8 mouse cellular contexts compared by ENCODE assay signal in genomic region chr4:147808483-147808882, GRCm38 (mm10). TPM values are rescaled to one million over a fixed set of nuclear protein-coding genes. Genes with fewer than 3 reads are reported as not detected.
DNase-seq lines count a peak whose midpoint lies in the region; ATAC-seq and TF ChIP-seq lines count a peak whose summit lies in the region.
"Not testable (repeated sequence)": the region's sequence is repeated elsewhere in the genome, so short reads cannot be mapped to it uniquely, and the experiment has no call there.

No protein-coding gene starts in this region.

- peak; percentile 92 for DNase-seq in CH12.LX (ENCODE audit: extremely low read depth)
- not testable (repeated sequence) for DNase-seq in embryonic facial prominence, embryonic 10.5 days (ENCODE audit: low spot score); forebrain, postnatal 0 days; hindbrain, embryonic 14.5 days (ENCODE audit: low spot score); kidney, postnatal 0 days (ENCODE audit: low spot score)
- peak; percentile 70 for DNase-seq in splenic B cell, adult 2 months (ENCODE audit: low read depth, low spot score)

- dilution Hi-C loops in CH12.LX (cut with MboI; ENCODE audit: extremely low pct_ligation_motif_present, extremely low pct_unique_long_range_greater_than_20kb, low sequenced_read_pairs): not testable (repeated sequence)

- WGBS in embryonic facial prominence, embryonic 10.5 days: 79% methylated on average over 4 of the region's 4 CpGs
- WGBS in forebrain, postnatal 0 days: 78% methylated on average over 4 of the region's 4 CpGs
- WGBS in hindbrain, embryonic 14.5 days: 78% methylated on average over 4 of the region's 4 CpGs
- 49% methylated on average over 4 of the region's 4 CpGs for WGBS in kidney, postnatal 0 days
- 61% methylated on average over 4 of the region's 4 CpGs for WGBS in liver, embryonic 16.5 days (ENCODE audit: insufficient replicate concordance)
- 84% methylated on average over 4 of the region's 4 CpGs for WGBS in midbrain, embryonic 12.5 days

- H3K9me3 ChIP-seq in CH12.LX (replicated peaks; ENCODE audit: low read length); embryonic facial prominence, embryonic 10.5 days; forebrain, postnatal 0 days (ENCODE audit: low read length); hindbrain, embryonic 14.5 days (ENCODE audit: control insufficient read depth, low read length); kidney, postnatal 0 days (replicated peaks; ENCODE audit: low read length); liver, embryonic 16.5 days (replicated peaks; ENCODE audit: control insufficient read depth, low read length); midbrain, embryonic 12.5 days: not testable (repeated sequence)

- not testable (repeated sequence) for H3K27me3 ChIP-seq in CH12.LX (replicated peaks); embryonic facial prominence, embryonic 10.5 days (replicated peaks; ENCODE audit: low read depth, poor library complexity, severe bottlenecking); forebrain, postnatal 0 days (ENCODE audit: insufficient read depth, low read length); hindbrain, embryonic 14.5 days (ENCODE audit: control insufficient read depth, insufficient read depth, low read length); kidney, postnatal 0 days (ENCODE audit: insufficient read depth, low read length); liver, embryonic 16.5 days (ENCODE audit: control insufficient read depth, insufficient read depth, low read depth, low read length); midbrain, embryonic 12.5 days; splenic B cell, adult 2 months (ENCODE audit: control insufficient read depth, insufficient read depth, low read length, poor library complexity, severe bottlenecking)

- peak overlapping the region; percentile 83 for H3K4me2 ChIP-seq in CH12.LX (ENCODE audit: insufficient read depth, low read depth, poor library complexity, severe bottlenecking)
- peak overlapping the region; percentile 63; the same call in 1 of the 2 replicates for H3K4me2 ChIP-seq in forebrain, postnatal 0 days (ENCODE audit: low read depth)
- peak overlapping the region; percentile 64; the same call in 1 of the 2 replicates for H3K4me2 ChIP-seq in hindbrain, embryonic 14.5 days (replicated peaks)
- peak overlapping the region; percentile 69 for H3K4me2 ChIP-seq in kidney, postnatal 0 days (ENCODE audit: low read length)
- H3K4me2 ChIP-seq in liver, embryonic 16.5 days (ENCODE audit: low read depth, low read length): peak overlapping the region; percentile 68
- H3K4me2 ChIP-seq in midbrain, embryonic 12.5 days (replicated peaks): peak overlapping the region; percentile 69; the same call in 1 of the 2 replicates

- TF ChIP-seq RAD21 in CH12.LX (IDR thresholded peaks at IDR 0.05; ENCODE audit: low read depth, low read length): not testable (repeated sequence)

- H3K27ac ChIP-seq in CH12.LX (ENCODE audit: insufficient read depth, low read depth): peak overlapping the region; percentile 50; the same call in 1 of the 2 replicates
- not testable (repeated sequence) for H3K27ac ChIP-seq in embryonic facial prominence, embryonic 10.5 days (replicated peaks); forebrain, postnatal 0 days (ENCODE audit: low read depth, low read length); hindbrain, embryonic 14.5 days; kidney, postnatal 0 days; liver, embryonic 16.5 days (ENCODE audit: low read length); midbrain, embryonic 12.5 days (replicated peaks)

- in situ Hi-C loops in CH12.LX (cut with MboI; ENCODE audit: low pct_ligation_motif_present, low pct_unique_long_range_greater_than_20kb, low sequenced_read_pairs): not testable (repeated sequence)

- peak overlapping the region; percentile 47 to 97 (median 67) for H3K4me3 ChIP-seq in CH12.LX (replicated peaks in 1 of 3; ENCODE audit: low read depth in 2 of 3, low read length in 2 of 3, poor library complexity in 1 of 3)
- H3K4me3 ChIP-seq in embryonic facial prominence, embryonic 10.5 days: peak overlapping the region; percentile 65; the same call in 1 of the 2 replicates
- not testable (repeated sequence) for H3K4me3 ChIP-seq in forebrain, postnatal 0 days (ENCODE audit: low read depth, low read length); hindbrain, embryonic 14.5 days (replicated peaks; ENCODE audit: low read length); midbrain, embryonic 12.5 days
- peak overlapping the region; percentile 46; the same call in 1 of the 2 replicates for H3K4me3 ChIP-seq in kidney, postnatal 0 days (replicated peaks; ENCODE audit: low read depth, low read length)
- peak overlapping the region; percentile 65 for H3K4me3 ChIP-seq in liver, embryonic 16.5 days (ENCODE audit: low read depth, low read length)

- peak overlapping the region; percentile 94; the same call in 1 of the 2 replicates for H3K9ac ChIP-seq in CH12.LX (ENCODE audit: insufficient read depth, low read depth)
- not testable (repeated sequence) for H3K9ac ChIP-seq in forebrain, postnatal 0 days; hindbrain, embryonic 14.5 days; kidney, postnatal 0 days (ENCODE audit: low read depth, low read length); liver, embryonic 16.5 days (ENCODE audit: low read depth, low read length); midbrain, embryonic 12.5 days (replicated peaks)

- peaks cover 6 to 15% of the 10 kb centered on the region in 2 experiments for H3K36me3 ChIP-seq in CH12.LX (replicated peaks in 1 of 2; ENCODE audit: control insufficient read depth in 1 of 2, insufficient read depth in 1 of 2, low read length in 1 of 2)
- peaks cover 17% of the 10 kb centered on the region for H3K36me3 ChIP-seq in embryonic facial prominence, embryonic 10.5 days (replicated peaks)
- H3K36me3 ChIP-seq in forebrain, postnatal 0 days (ENCODE audit: insufficient read depth); hindbrain, embryonic 14.5 days (replicated peaks; ENCODE audit: control insufficient read depth, insufficient read depth); kidney, postnatal 0 days (ENCODE audit: insufficient read depth, low read length); liver, embryonic 16.5 days (ENCODE audit: control insufficient read depth, insufficient read depth); midbrain, embryonic 12.5 days; splenic B cell, adult 2 months (ENCODE audit: control insufficient read depth, insufficient read depth, low read length, poor library complexity, severe bottlenecking): not testable (repeated sequence)

- H3K79me2 ChIP-seq in CH12.LX (replicated peaks; ENCODE audit: control insufficient read depth, extremely low read depth, insufficient read depth, poor library complexity, severe bottlenecking): not testable (repeated sequence)

- not testable (repeated sequence) for ATAC-seq in forebrain, postnatal 0 days; hindbrain, embryonic 14.5 days (ENCODE audit: low FRiP score); kidney, postnatal 0 days (replicated peaks; ENCODE audit: low FRiP score, low read depth); liver, embryonic 16.5 days (ENCODE audit: low read depth)
- ATAC-seq in midbrain, embryonic 12.5 days (ENCODE audit: low FRiP score, low read depth): peak; percentile 65; the same call in 1 of the 2 replicates

- TF ChIP-seq POLR2A in CH12.LX (IDR thresholded peaks at IDR 0.05; ENCODE audit: low read depth, low read length): peak; percentile 44; the same call in 1 of the 2 replicates

- TF ChIP-seq EP300 in CH12.LX (IDR thresholded peaks at IDR 0.05; ENCODE audit: low read length): peak; percentile 75

- H3K4me1 ChIP-seq in CH12.LX (ENCODE audit: control insufficient read depth in 1 of 2, insufficient read depth in 2 of 2): peaks cover 0 to 11% of the 10 kb centered on the region in 2 experiments; a peak in 2 of 4 replicates
- H3K4me1 ChIP-seq in embryonic facial prominence, embryonic 10.5 days: 0 out of 2 replicates have a peak, but pooled peaks cover 13% of the 10 kb centered on the region
- not testable (repeated sequence) for H3K4me1 ChIP-seq in forebrain, postnatal 0 days (ENCODE audit: insufficient read depth); hindbrain, embryonic 14.5 days (replicated peaks; ENCODE audit: control insufficient read depth, insufficient read depth, low read length); kidney, postnatal 0 days (replicated peaks; ENCODE audit: insufficient read depth, low read length); liver, embryonic 16.5 days (ENCODE audit: control insufficient read depth, low read depth, low read length); midbrain, embryonic 12.5 days

- not testable (repeated sequence) for TF ChIP-seq CTCF in CH12.LX (conservative IDR thresholded peaks at IDR 0.05 in 1 of 2, IDR thresholded peaks at IDR 0.05 in 1 of 2; ENCODE audit: low read depth in 2 of 2, low read length in 2 of 2); forebrain, postnatal 0 days (IDR thresholded peaks at IDR 0.05; ENCODE audit: low read depth); kidney, postnatal 0 days (IDR thresholded peaks at IDR 0.05; ENCODE audit: low read depth)

RNA-seq across cellular contexts. Expression of gene Zfp984, which starts 1.1 kb away (rescaled TPM):
- total RNA-seq in CH12.LX (2012; rRNA removed) (4.5 TPM in 2 replicates), CH12.LX (2014; rRNA removed) (15.9 and 16.0 TPM in 2 replicates)
- 6.8 and 8.0 TPM in 2 replicates for polyA plus RNA-seq in CH12.LX (2012; ENCODE audit: insufficient read length, low read depth)
- 6.3 and 7.7 TPM in 2 replicates for polyA plus RNA-seq in embryonic facial prominence, embryonic 10.5 days (2016; fragmentation: Nextera tagmentation; extraction: Ambion mirVana)
- total RNA-seq in forebrain, postnatal 0 days (2014; rRNA removed): 6.8 and 8.6 TPM in 2 replicates
- 3.9 and 4.8 TPM in 2 replicates for polyA plus RNA-seq in forebrain, postnatal 0 days (2015; fragmentation: Nextera tagmentation; extraction: Ambion mirVana)
- polyA plus RNA-seq in hindbrain, embryonic 14.5 days (2014; fragmentation: Nextera tagmentation; extraction: Ambion mirVana): 4.8 and 6.1 TPM in 2 replicates
- polyA plus RNA-seq in kidney, postnatal 0 days (2015; fragmentation: Nextera tagmentation; extraction: Ambion mirVana): 10.7 and 12.0 TPM in 2 replicates
- polyA plus RNA-seq in liver, embryonic 16.5 days (2015; fragmentation: Nextera tagmentation; extraction: Ambion mirVana): 3.2 and 3.4 TPM in 2 replicates
- 5.8 and 6.0 TPM in 2 replicates for polyA plus RNA-seq in midbrain, embryonic 12.5 days (2016; fragmentation: Nextera tagmentation; extraction: Ambion mirVana)

RNA-seq across cellular contexts. Expression of gene Zfp933, which starts 39.7 kb away (rescaled TPM):
- total RNA-seq in CH12.LX (2012; rRNA removed) (2.0 and 2.7 TPM in 2 replicates), CH12.LX (2014; rRNA removed) (5.6 and 7.7 TPM in 2 replicates)
- polyA plus RNA-seq in CH12.LX (2012; ENCODE audit: insufficient read length, low read depth): 3.0 and 3.4 TPM in 2 replicates
- polyA plus RNA-seq in embryonic facial prominence, embryonic 10.5 days (2016; fragmentation: Nextera tagmentation; extraction: Ambion mirVana): 4.2 and 5.8 TPM in 2 replicates
- 15.6 and 16.5 TPM in 2 replicates for total RNA-seq in forebrain, postnatal 0 days (2014; rRNA removed)
- polyA plus RNA-seq in forebrain, postnatal 0 days (2015; fragmentation: Nextera tagmentation; extraction: Ambion mirVana): 2.9 and 4.6 TPM in 2 replicates
- polyA plus RNA-seq in hindbrain, embryonic 14.5 days (2014; fragmentation: Nextera tagmentation; extraction: Ambion mirVana): 7.2 and 7.3 TPM in 2 replicates
- polyA plus RNA-seq in kidney, postnatal 0 days (2015; fragmentation: Nextera tagmentation; extraction: Ambion mirVana): 4.7 and 5.5 TPM in 2 replicates
- 1.3 and 1.5 TPM in 2 replicates for polyA plus RNA-seq in liver, embryonic 16.5 days (2015; fragmentation: Nextera tagmentation; extraction: Ambion mirVana)
- 4.9 and 6.7 TPM in 2 replicates for polyA plus RNA-seq in midbrain, embryonic 12.5 days (2016; fragmentation: Nextera tagmentation; extraction: Ambion mirVana)
